Mouse (Mus musculus): ENCODE data around the gene Six4.

DNA sequence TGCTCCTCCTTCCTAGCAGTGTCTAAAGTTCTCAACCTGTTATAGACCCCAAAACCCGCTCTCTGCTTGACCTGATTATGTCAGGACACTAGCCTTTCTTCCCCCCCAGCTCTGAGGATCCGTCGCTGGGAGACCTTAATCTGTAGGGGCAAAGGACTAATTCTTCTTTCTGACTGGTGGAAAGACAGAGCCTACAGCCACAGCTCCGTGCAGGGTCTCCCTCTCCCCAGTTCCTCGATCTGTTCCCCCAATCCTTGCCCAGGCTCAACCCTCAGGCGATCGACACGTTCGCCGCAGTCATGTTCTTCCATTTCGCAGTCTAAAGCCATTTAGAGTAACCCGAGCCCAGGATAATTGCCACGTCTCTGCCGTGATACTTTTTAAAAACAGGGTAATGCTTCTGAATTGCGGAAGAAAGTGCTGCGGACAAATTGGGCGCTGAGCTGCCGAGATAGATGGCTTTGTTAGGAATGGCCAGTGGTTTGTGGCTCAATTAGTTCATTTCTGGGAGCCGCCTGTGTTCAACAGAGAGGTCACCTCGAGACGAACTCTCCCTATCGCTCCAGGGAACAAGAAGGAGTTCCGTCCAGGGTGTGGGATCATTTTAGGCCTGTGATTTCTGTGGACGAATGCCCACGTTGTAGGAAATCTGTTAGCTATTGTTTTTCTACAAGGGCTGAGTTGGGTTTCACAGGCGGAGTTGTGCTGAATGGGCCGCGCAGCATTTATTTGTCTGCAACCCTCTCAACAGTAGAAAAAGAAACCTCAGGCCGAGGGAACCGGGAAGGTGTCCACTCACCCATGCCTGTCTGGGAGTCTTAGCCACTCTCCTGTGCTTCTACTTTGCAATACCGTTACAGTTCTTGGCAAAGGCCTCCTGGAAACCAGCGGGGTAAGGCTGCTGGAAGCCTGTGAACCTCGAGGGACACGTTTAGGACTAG, 60.3 kb downstream of the Six4 start:
- no peak for TF ChIP-seq CTCF (IDR thresholded peaks at IDR 0.05; ENCODE audit: low read depth)
- TF ChIP-seq EP300 (IDR thresholded peaks at IDR 0.05; ENCODE audit: low read depth), result no peak
